Mouse (Mus musculus) cerebellum, postnatal 25 days (tissue): ENCODE data around the gene AK157302.
"Not testable (repeated sequence)": the region's sequence is repeated elsewhere in the genome, so short reads cannot be mapped to it uniquely, and the experiment has no call there.

Experiments used
- DNase-seq, 2 experiments: peaks; one replicate each; pipeline ENCODE4 v3.0.0; 2021; ENCODE audit warnings: mixed read lengths in 2 of 2

AK157302 gene

GRCm38 (mm10) chr13:21495080-21495479, at the start of gene AK157302:
TSS of gene AK157302 (plus strand) at chr13:21495223.
- DNase-seq, result peak; percentile 26 to 52

- DNase-seq, result no peak
Measured at GRCm38 (mm10) chr13:21446796-21447195, 48.2 kb upstream of the AK157302 start.

DNA sequence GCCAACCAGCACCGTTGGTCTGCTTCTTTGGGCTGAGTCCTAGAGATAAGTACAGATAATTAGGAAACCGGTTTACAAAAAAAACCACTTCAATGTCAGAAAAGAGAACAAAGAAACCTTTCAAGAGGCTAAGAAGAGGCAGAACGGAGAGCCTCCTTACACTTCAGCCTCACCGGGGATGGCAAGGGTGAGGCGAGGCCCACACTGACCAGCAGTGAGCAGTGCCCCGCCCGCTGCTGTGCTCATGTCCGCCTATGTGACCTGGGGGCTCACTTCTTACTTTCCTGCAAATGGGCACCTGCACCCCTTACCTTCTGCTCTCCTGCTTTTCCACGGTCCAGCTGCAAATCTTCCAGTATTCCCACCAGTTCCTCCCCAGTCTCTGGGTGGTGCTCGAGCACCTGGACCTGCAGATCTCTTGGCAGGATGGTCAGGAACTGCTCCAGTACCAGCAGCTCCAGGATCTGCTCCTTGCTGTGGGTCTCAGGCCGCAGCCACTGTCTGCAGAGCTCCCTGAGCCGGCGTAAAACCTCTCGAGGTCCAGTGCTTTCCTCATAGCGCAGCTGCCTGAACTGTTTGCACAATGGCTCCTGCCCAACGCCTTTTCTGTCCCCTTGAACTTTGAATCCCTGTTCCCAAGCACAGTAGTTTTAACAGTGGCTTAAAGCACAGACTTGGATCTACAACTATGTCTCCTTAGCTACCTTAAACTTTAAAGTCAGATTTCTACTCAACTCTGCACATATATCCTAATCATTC, 47.0 kb upstream of the AK157302 start:
- DNase-seq, result no peak

DNA sequence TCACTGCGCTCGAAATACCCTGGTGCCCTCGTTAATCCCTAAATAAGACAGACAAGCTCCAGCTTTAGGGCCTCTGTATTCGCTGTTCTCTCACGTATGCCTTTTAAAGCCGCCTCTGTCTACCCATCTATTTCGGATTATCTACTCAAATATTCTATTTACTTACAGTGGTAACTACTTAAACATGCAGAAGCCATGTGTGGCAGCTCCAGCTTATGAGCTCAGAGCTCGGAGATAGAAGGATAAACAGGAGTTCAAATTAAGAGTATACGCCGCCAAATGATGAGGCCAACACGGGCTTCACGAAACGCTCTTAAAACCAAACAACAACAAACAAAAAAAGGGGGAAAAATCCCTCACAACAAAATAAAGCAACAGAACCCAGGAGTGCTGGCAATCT, 42.0 kb upstream of the AK157302 start:
- no peak for DNase-seq

- peak; percentile 87 to 88 for DNase-seq
Measured at GRCm38 (mm10) chr13:21453449-21453848, 41.6 kb upstream of the AK157302 start, which contains the start of gene Zscan26. TSS of gene Zscan26 (minus strand) at chr13:21453730.

DNA sequence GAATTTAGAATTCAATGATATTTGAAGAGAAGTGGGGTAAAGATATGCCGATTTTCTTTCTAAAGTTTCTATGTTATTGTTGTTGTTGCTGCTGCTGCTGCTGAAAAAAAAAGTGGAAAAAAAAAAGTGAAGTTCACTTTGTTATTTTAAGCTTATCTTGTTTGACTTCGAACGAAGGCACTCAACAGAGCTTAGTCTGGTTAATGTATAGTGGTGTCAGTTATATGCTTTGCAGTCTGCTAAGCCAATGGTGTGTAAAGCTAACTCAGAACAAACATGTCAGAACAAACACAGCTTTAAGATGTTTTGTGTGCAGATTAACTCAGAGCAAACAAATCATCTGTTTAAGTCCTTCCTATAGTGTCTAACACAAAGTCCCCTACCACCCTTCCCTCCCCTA, 40.9 kb upstream of the AK157302 start:
- DNase-seq, result no peak

DNA sequence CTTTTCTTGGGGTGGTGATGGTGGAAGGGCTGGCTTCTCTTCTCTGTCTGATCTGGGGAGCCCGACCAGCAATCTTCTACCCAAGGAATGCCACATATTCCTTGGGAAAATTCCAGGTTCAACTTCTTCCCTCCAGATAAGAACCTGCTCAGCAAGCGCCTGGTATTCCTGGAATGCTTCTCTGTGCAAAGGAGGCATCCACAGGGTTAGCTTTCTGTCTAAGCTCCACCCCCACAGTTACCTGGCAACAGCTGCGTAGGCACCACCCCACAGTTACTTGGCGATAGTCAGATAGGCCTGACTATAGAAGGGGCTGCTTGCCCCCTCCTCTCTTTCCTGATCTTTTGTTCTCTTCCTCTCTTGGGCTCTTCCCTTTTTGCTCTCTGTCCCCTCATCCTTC, 38.7 kb upstream of the AK157302 start:
- DNase-seq, result no peak

GRCm38 (mm10) chr13:21462516-21462915, 32.5 kb upstream of the AK157302 start:
- not testable (repeated sequence) for DNase-seq

- no peak for DNase-seq
Measured at GRCm38 (mm10) chr13:21467336-21467735, 27.7 kb upstream of the AK157302 start.

DNA sequence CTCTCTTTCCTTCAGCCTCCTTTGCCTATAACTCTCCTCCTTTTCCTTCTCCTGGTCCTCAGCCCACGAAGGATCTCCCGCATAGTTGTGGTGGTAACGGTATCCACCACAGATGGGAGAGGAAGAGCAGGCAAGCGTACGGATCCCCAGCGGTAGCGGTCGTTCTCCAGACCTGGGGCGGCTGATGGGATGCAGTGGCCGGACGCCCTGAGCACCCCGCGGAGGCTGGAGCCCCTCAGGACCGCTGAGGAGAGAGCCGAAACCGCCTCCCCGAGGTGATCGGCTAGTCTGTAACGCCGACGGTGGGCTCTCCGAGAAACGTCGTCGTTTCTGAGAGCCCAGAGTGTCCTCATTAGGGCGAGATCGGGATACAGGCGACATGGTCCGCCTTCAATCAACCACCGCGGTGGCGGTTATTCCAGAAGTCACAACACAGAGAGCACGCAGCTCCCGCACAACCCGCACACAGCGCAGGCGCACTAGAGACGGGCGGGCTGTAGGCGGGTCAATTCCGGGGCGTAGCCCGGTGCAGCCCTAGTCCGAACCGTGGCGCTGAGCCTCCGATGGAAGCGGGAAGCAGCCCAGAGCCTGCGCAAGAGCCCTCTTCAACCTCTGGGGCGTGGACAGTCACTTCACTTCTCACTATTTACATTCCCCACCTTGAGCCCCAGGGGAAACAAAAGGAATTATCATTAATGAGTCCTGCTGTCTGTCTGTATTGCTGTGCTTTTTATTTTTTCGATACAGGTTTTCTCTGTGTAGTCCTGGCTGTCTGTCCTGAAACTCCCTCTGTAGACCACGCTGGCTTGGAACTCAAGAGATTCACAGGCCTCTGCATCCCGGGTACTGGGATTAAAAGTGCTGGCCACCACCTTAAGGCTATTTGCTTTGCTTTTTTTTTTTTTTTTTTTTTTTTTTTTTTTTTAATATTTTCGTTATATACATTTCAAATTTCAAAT, 26.7 kb upstream of the AK157302 start, which contains the start of gene Nkapl:
Gene Nkapl (minus strand): TSS at position 449 of the 959 bp plus-strand sequence.
- peak; percentile 87 to 92 for DNase-seq

DNA sequence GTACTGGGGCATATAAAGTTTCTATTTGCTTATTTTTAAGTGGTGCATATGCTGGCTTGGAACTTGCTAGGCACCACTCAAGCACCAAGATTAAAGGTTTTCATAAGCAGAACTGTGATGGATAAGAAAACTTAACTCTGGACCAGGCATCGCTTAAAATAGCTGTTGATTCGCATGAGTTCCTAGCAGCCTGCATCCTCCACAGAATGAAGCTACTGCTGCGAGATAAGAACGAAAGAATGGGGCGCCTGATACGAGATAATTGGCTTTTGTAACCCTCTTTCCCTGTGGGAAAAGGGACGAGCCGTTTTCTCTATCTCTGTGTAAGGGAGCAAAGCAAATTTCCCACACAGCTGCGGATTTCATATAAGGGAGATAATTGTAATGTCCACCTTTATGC, 25.9 kb upstream of the AK157302 start:
- no peak for DNase-seq

DNA sequence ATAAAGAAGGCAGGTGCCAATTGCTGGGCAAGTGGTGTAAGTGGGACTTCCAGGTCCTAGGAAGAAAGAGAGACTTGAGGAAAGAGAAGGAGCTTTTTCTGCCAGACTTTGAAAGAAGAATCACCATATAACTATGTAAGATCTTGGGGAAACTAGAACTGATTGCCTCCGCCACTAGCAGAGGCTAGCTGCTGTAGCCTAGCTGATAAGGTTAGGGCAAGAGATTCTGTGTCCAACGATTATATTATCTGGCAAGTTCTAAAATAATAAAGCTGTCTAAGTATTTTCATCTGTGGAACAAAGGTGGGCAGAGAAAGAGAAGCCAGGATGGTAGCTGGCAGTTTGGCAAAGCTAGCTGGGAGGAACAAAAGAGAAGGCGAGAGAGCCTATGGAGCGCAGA, 22.6 kb upstream of the AK157302 start:
- DNase-seq, result no peak

- peak; percentile 81 to 85 for DNase-seq
Measured at GRCm38 (mm10) chr13:21478759-21479670, 16.0 kb upstream of the AK157302 start, which contains the start of the genes Zkscan4 and Gm10065. TSS of gene Zkscan4 (plus strand) at chr13:21478907. TSS of gene Gm10065 (minus strand) at chr13:21479441.

DNA sequence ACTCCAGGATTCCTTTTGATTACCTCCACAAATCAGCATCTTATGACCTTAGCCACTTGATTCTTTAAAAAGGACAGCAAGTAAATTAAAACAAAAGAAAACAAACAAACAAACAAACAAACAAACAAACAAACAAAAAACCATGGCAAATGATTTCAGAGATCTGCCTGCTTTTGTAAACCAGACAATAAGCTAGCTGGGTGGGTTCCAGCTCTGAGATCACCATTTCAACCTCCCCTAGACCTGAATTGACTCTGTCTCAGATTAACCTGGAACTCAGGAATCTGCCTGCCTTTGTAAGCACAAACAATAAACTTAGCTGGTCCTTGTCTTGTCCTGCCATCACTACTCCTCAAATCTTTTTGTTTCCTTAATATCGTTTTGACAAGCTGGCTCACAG, 8.1 kb upstream of the AK157302 start:
- no peak for DNase-seq

- no peak for DNase-seq
Measured at GRCm38 (mm10) chr13:21492847-21493246, 2.2 kb upstream of the AK157302 start.

DNA sequence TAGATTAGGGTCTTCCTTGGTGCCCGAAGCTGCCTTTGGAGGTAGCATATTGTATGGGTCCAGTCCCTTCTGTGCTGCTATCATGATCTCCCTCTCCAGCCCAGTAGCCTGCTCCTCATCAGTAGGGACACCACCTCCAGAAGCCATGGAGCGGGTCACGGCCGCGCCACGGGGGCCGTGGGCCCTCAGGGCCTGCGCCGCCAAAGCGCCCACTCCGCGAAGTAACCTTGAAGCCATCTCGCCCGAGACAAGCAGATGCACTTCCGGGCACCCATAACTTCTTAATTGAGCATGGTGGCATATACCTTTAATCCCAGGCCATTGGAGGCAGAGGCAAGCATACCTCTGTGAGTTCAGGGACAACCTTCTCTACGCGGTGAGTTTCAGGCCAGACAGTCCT, 6.2 kb downstream of the AK157302 start, which contains the start of gene Gm11273:
Gene Gm11273 (minus strand): TSS at position 237 of the 400 bp plus-strand sequence.
- DNase-seq, result not testable (repeated sequence)

GRCm38 (mm10) chr13:21502296-21502695, 7.3 kb downstream of the AK157302 start:
- no peak for DNase-seq

- DNase-seq, result peak; percentile 86 to 91
Measured at GRCm38 (mm10) chr13:21506221-21506649, 11.2 kb downstream of the AK157302 start.

- DNase-seq, result no peak
Measured at GRCm38 (mm10) chr13:21530136-21530535, 35.1 kb downstream of the AK157302 start.

DNA sequence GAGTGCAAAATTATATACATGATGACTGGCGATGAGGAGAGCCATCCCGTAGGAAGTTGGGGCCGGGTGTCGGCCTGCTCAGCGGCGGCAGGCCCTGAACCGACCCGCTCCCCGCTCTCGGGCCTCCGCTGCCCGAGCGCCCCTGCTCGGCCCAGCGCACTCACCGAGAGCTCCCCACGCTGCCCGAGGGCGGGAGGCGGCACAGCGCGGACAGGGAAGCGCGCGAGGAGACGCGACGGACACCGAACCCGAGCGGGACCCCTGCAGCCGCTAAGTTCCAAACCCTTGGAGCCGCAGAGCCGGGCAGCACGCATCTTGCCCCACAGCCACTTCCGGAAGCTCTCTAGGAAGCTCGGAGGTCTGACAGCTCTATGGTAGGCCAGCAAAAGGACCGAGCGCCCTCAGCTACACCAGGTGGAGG, 35.8 kb downstream of the AK157302 start, which contains the start of gene Zkscan8:
Gene Zkscan8 (minus strand): TSS at position 340 of the 421 bp plus-strand sequence.
- DNase-seq, result peak; percentile 92 to 94

DNA sequence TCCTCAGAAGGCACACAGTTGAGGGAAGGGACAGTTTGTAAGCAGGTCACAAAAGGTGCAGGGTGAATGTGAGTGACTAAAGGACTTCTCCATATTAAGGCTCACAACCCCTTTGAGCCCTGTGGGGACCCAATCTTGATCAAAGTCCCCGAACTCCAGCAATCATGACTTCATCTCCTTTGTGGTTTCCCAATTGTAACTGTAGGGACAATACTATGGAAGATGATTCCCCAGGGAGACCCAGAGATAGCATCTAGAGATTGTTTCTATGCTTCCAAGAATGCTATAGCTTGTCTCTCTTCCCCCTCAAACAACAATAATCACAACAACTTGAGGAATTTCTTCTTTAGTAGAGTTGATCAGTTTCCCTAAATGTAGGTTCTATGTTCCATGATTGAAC, 47.7 kb downstream of the AK157302 start, which contains the start of gene Olfr1366:
Gene Olfr1366 (minus strand): TSS at position 101 of the 400 bp plus-strand sequence.
- no peak for DNase-seq
